Mouse (Mus musculus): ENCODE data around the gene Atpaf1. TPM values are rescaled to one million over a fixed set of nuclear protein-coding genes. Genes with fewer than 3 reads are reported as not detected.

The Atpaf1 gene
- polyA plus RNA-seq, 1 experiment from 2014 or later = 14.5 TPM

- Histone ChIP-seq H3K4me1 (ENCODE audit: insufficient read depth) (peaks cover 26% of the 10 kb centered on the region), H3K36me3 (replicated peaks; ENCODE audit: insufficient read depth, low read length) (no peaks in the 10 kb centered on the region; the same call in 1 of the 2 replicates), H3K9me3 (ENCODE audit: low read length) (no peaks in the 10 kb centered on the region), H3K27ac (ENCODE audit: low read depth) (no peak overlapping the region), H3K27me3 (ENCODE audit: insufficient read depth, low read length) (no peaks in the 10 kb centered on the region), H3K4me2 (ENCODE audit: low read depth, low read length) (no peak overlapping the region), H3K9ac (replicated peaks) (no peak overlapping the region), H3K4me3 (ENCODE audit: low read depth, low read length) (no peak overlapping the region)
- WGBS (ENCODE audit: insufficient replicate concordance) = 62% methylated on average over 3 of the region's 3 CpGs
- no peak for ATAC-seq
- no peak for DNase-seq
- TF ChIP-seq EP300 (IDR thresholded peaks at IDR 0.05; ENCODE audit: low read depth) = no peak
- TF ChIP-seq CTCF (IDR thresholded peaks at IDR 0.05; ENCODE audit: low read depth) = no peak
Observed at GRCm38 (mm10) chr4:115820199-115820598, 35.6 kb downstream of the Atpaf1 start.

DNA sequence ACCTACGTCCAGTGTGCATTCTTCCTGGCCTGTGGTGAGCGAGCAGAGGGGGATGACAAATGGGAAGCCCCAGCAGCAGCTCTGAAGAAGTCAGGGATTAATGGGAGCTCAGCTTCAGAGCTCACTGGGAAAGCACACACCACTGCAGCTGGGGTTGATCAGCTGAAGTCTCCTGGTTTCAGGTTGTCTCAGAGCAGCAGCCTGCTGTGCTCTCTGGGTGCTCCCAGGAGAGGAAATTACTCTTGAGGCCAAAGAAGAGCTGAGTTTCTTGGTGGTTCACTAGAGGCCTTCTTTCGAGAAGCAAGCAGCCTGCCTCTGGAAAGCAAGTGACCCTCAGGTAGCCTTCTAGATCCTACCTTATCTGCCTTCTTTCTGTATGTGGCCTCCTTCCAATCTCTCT lies 36.3 kb downstream of the Atpaf1 start:
- WGBS (ENCODE audit: insufficient replicate concordance) = 83% methylated on average over 3 of the region's 3 CpGs
- Histone ChIP-seq H3K4me1 (ENCODE audit: insufficient read depth) (peaks cover 32% of the 10 kb centered on the region), H3K27ac (ENCODE audit: low read depth) (no peak overlapping the region), H3K4me3 (ENCODE audit: low read depth, low read length) (no peak overlapping the region), H3K9ac (replicated peaks) (no peak overlapping the region), H3K9me3 (ENCODE audit: low read length) (no peaks in the 10 kb centered on the region), H3K36me3 (replicated peaks; ENCODE audit: insufficient read depth, low read length) (no peaks in the 10 kb centered on the region), H3K4me2 (ENCODE audit: low read depth, low read length) (no peak overlapping the region), H3K27me3 (ENCODE audit: insufficient read depth, low read length) (no peaks in the 10 kb centered on the region)
- TF ChIP-seq EP300 (IDR thresholded peaks at IDR 0.05; ENCODE audit: low read depth) (no peak), CTCF (IDR thresholded peaks at IDR 0.05; ENCODE audit: low read depth) (no peak)
- DNase-seq (no peak), ATAC-seq (no peak)

DNA sequence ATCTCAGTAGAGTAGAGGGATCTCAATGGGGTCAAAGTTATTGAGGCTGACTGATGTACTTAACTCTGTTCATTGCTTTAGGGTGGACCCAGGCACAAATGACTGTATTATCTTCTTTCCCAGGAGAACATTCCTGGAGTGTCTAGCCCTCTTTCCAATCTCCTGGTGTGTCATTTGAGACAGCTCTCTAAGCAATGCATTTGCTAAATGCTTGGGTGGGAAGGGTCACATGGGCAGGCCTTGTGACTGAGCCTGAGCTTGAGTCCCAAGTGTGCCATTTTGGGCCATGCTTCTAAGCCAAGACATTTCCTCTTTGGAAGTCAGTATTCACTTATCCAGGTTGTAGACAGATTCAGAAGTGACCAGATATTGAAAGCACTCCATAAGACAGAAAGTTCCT lies 36.8 kb downstream of the Atpaf1 start:
- no peak for TF ChIP-seq EP300 (IDR thresholded peaks at IDR 0.05; ENCODE audit: low read depth)
- TF ChIP-seq CTCF (IDR thresholded peaks at IDR 0.05; ENCODE audit: low read depth) = no peak
- Histone ChIP-seq H3K9me3 (ENCODE audit: low read length) (no peaks in the 10 kb centered on the region), H3K4me3 (ENCODE audit: low read depth, low read length) (no peak overlapping the region), H3K4me1 (ENCODE audit: insufficient read depth) (peaks cover 32% of the 10 kb centered on the region), H3K4me2 (ENCODE audit: low read depth, low read length) (no peak overlapping the region), H3K27ac (ENCODE audit: low read depth) (no peak overlapping the region), H3K27me3 (ENCODE audit: insufficient read depth, low read length) (no peaks in the 10 kb centered on the region), H3K36me3 (replicated peaks; ENCODE audit: insufficient read depth, low read length) (no peaks in the 10 kb centered on the region), H3K9ac (replicated peaks) (no peak overlapping the region)
- DNase-seq = no peak
- ATAC-seq = no peak

DNA sequence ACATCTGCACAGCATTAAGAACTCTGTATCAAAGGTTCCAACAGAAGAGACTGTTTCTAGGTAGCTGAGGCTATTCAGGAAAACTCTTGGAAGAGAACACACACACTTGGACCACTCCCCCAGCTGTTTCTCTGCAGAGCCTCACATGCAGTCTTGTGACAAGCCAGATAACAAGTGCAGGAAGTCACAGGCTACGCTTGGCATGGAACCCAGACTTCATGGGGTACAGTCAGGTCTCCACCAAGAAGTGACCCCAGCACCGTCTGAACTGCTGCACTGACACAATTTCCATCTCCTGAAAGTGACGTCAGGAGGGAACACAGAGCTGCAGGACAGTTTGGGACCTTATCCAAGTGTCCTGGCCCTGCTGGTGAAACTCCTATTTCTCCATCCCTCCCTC lies 37.3 kb downstream of the Atpaf1 start:
- no peaks in the 10 kb centered on the region for H3K27me3 ChIP-seq (ENCODE audit: insufficient read depth, low read length)
- 47% methylated on average over 3 of the region's 3 CpGs for WGBS (ENCODE audit: insufficient replicate concordance)
- H3K4me1 ChIP-seq (ENCODE audit: insufficient read depth) = peaks cover 33% of the 10 kb centered on the region
- no peak overlapping the region for H3K9ac ChIP-seq (replicated peaks)
- no peak for TF ChIP-seq EP300 (IDR thresholded peaks at IDR 0.05; ENCODE audit: low read depth)
- no peak for TF ChIP-seq CTCF (IDR thresholded peaks at IDR 0.05; ENCODE audit: low read depth)
- DNase-seq (no peak), ATAC-seq (peak; percentile 32)
- no peaks in the 10 kb centered on the region for H3K36me3 ChIP-seq (replicated peaks; ENCODE audit: insufficient read depth, low read length)
- no peaks in the 10 kb centered on the region for H3K9me3 ChIP-seq (ENCODE audit: low read length)
- no peak overlapping the region for H3K4me2 ChIP-seq (ENCODE audit: low read depth, low read length)
- H3K27ac ChIP-seq (ENCODE audit: low read depth) = no peak overlapping the region
- no peak overlapping the region for H3K4me3 ChIP-seq (ENCODE audit: low read depth, low read length)

- Histone ChIP-seq H3K9me3 (ENCODE audit: low read length) (no peaks in the 10 kb centered on the region), H3K4me2 (ENCODE audit: low read depth, low read length) (peak overlapping the region; percentile 49), H3K27ac (ENCODE audit: low read depth) (peak overlapping the region; percentile 4; the same call in 1 of the 2 replicates), H3K27me3 (ENCODE audit: insufficient read depth, low read length) (no peaks in the 10 kb centered on the region), H3K36me3 (replicated peaks; ENCODE audit: insufficient read depth, low read length) (no peaks in the 10 kb centered on the region), H3K4me3 (ENCODE audit: low read depth, low read length) (no peak overlapping the region), H3K9ac (replicated peaks) (0 out of 2 replicates have a peak overlapping the region, but pooled peaks have one; percentile 18), H3K4me1 (ENCODE audit: insufficient read depth) (peaks cover 49% of the 10 kb centered on the region)
- ATAC-seq (peak; percentile 10; the same call in 1 of the 2 replicates), DNase-seq (no peak)
- 38% methylated on average over 2 of the region's 2 CpGs for WGBS (ENCODE audit: insufficient replicate concordance)
- TF ChIP-seq CTCF (IDR thresholded peaks at IDR 0.05; ENCODE audit: low read depth) = no peak
- TF ChIP-seq EP300 (IDR thresholded peaks at IDR 0.05; ENCODE audit: low read depth) = peak; percentile 72
Observed at GRCm38 (mm10) chr4:115824178-115824577, 39.6 kb downstream of the Atpaf1 start.

DNA sequence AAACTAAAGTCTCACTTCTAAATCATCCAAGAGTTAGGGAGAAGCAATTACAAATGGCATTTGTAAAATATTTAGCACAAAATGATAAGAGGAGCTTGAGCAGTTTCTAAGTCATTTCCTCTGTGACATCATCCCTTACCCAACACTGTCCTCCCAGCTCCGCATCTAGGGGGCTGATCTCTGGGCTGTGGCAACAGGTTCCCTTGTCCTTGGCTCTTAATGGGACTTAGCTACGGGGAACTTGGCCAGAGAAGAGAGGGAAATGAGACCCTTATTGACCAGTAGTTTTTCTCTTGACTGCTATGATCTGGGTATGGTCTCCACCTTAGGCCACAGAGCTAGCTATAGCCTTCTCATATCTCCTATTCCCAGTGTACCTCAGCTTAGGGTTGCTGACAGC lies 40.7 kb downstream of the Atpaf1 start:
- H3K4me2 ChIP-seq (ENCODE audit: low read depth, low read length) = no peak overlapping the region
- H3K4me3 ChIP-seq (ENCODE audit: low read depth, low read length) = no peak overlapping the region
- no peak for TF ChIP-seq CTCF (IDR thresholded peaks at IDR 0.05; ENCODE audit: low read depth)
- no peak for TF ChIP-seq EP300 (IDR thresholded peaks at IDR 0.05; ENCODE audit: low read depth)
- ATAC-seq = no peak
- 44% methylated on average over 2 of the region's 2 CpGs for WGBS (ENCODE audit: insufficient replicate concordance)
- no peak overlapping the region for H3K27ac ChIP-seq (ENCODE audit: low read depth)
- H3K36me3 ChIP-seq (replicated peaks; ENCODE audit: insufficient read depth, low read length) = no peaks in the 10 kb centered on the region
- no peak overlapping the region for H3K9ac ChIP-seq (replicated peaks)
- no peak for DNase-seq
- peaks cover 59% of the 10 kb centered on the region for H3K4me1 ChIP-seq (ENCODE audit: insufficient read depth)
- H3K27me3 ChIP-seq (ENCODE audit: insufficient read depth, low read length) = no peaks in the 10 kb centered on the region
- H3K9me3 ChIP-seq (ENCODE audit: low read length) = no peaks in the 10 kb centered on the region

GRCm38 (mm10) chr4:115827066-115827465 lies 42.5 kb downstream of the Atpaf1 start:
- DNase-seq = no peak
- peak overlapping the region; percentile 98; the same call in 1 of the 2 replicates for H3K27ac ChIP-seq (ENCODE audit: low read depth)
- ATAC-seq = no peak
- H3K9me3 ChIP-seq (ENCODE audit: low read length) = no peaks in the 10 kb centered on the region
- H3K4me1 ChIP-seq (ENCODE audit: insufficient read depth) = peaks cover 70% of the 10 kb centered on the region
- H3K4me2 ChIP-seq (ENCODE audit: low read depth, low read length) = peak overlapping the region; percentile 82
- H3K36me3 ChIP-seq (replicated peaks; ENCODE audit: insufficient read depth, low read length) = peaks cover 11% of the 10 kb centered on the region
- 70% methylated on average over 3 of the region's 3 CpGs for WGBS (ENCODE audit: insufficient replicate concordance)
- H3K9ac ChIP-seq (replicated peaks) = 0 out of 2 replicates have a peak overlapping the region, but pooled peaks have one; percentile 94
- TF ChIP-seq EP300 (IDR thresholded peaks at IDR 0.05; ENCODE audit: low read depth) (no peak), CTCF (IDR thresholded peaks at IDR 0.05; ENCODE audit: low read depth) (no peak)
- no peaks in the 10 kb centered on the region for H3K27me3 ChIP-seq (ENCODE audit: insufficient read depth, low read length)
- H3K4me3 ChIP-seq (ENCODE audit: low read depth, low read length) = peak overlapping the region; percentile 96

Data from liver, postnatal 0 days (tissue).